Mouse (Mus musculus): ENCODE data around the gene Gm20388. TPM values are rescaled to one million over a fixed set of nuclear protein-coding genes. Genes with fewer than 3 reads are reported as not detected.

The Gm20388 gene
- polyA plus RNA-seq, 1 experiment from 2014 or later = not detected

DNA sequence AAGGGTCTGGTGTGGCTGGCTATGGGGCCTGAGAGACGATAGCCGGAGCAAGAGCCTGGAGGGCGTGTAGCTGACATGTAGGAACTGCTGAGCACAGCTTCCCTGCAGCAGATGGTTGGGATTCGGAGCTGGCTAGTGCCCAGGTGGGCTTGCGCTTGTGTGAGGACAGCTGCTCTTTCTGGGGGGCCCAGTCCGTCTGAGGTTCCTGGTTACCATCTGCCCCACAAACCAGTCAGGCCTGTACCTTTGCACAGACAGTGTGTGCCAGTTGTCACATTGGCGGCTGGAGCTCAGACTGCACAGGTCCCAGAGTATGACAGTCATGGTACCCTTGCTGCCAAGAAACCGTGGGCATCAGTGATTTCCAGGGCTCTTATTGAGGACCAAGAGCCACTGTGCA is 2397.2 kb downstream of the Gm20388 start:
- peaks cover 14% of the 10 kb centered on the region for H3K4me1 ChIP-seq (replicated peaks; ENCODE audit: control insufficient read depth, insufficient read depth, low read length)
- DNase-seq (ENCODE audit: low spot score) (no peak), ATAC-seq (ENCODE audit: low FRiP score) (peak; percentile 37)
- no peaks in the 10 kb centered on the region for H3K27me3 ChIP-seq (ENCODE audit: control insufficient read depth, insufficient read depth, low read length)
- H3K9me3 ChIP-seq (ENCODE audit: control insufficient read depth, low read length) = no peaks in the 10 kb centered on the region
- 0 out of 2 replicates have a peak overlapping the region, but pooled peaks have one; percentile 10 for H3K27ac ChIP-seq
- no peak overlapping the region for H3K4me3 ChIP-seq (replicated peaks; ENCODE audit: low read length)
- H3K4me2 ChIP-seq (replicated peaks) = no peak overlapping the region
- WGBS = 57% methylated on average over 8 of the region's 8 CpGs
- no peaks in the 10 kb centered on the region for H3K36me3 ChIP-seq (replicated peaks; ENCODE audit: control insufficient read depth, insufficient read depth)
- no peak overlapping the region for H3K9ac ChIP-seq

DNA sequence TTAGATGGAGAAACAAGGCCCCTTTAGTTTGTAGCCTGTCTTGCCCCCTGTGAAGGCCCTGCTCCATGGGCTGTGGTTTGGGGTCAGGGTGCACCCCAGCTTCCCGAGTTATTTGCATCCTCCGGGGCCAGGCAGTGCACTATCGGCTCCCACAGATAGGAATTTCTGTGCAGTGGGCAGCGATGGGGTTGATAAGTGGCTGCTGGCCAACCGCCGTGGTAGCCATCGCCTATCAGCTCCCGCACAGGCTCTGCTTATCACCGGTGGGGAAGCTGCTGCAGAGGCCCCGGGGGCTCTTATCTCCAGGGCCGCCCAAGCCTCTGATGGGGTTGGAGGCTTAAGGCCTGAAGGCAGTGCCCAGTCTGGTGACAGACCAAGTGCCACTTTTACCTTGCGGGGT is 2398.6 kb downstream of the Gm20388 start:
- H3K9ac ChIP-seq = no peak overlapping the region
- no peak overlapping the region for H3K4me2 ChIP-seq (replicated peaks)
- no peak for ATAC-seq (ENCODE audit: low FRiP score)
- WGBS = 74% methylated on average over 12 of the region's 12 CpGs
- H3K27ac ChIP-seq = no peak overlapping the region
- no peaks in the 10 kb centered on the region for H3K27me3 ChIP-seq (ENCODE audit: control insufficient read depth, insufficient read depth, low read length)
- DNase-seq (ENCODE audit: low spot score) = no peak
- H3K9me3 ChIP-seq (ENCODE audit: control insufficient read depth, low read length) = no peaks in the 10 kb centered on the region
- no peak overlapping the region for H3K4me3 ChIP-seq (replicated peaks; ENCODE audit: low read length)
- peaks cover 14% of the 10 kb centered on the region for H3K4me1 ChIP-seq (replicated peaks; ENCODE audit: control insufficient read depth, insufficient read depth, low read length)
- no peaks in the 10 kb centered on the region for H3K36me3 ChIP-seq (replicated peaks; ENCODE audit: control insufficient read depth, insufficient read depth)

DNA sequence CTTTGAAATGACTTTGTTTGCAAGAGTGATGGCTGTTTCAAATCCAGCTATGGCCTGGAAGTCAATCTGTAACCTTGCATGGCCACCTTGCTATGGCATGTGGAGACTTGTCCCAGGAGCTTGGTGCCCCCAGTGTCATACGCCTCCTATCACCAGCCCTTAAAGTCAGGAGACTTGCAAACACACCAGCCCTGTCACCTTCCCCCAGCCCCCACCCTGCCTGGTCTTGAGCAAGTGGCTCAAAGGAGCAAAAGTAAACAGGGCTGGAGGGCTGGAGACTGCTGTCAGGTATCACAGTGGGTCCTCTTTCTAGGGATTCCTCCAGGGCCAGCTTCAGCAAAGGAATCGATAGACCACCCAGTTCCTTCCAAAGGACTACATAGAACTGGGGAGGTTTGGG is 2400.5 kb downstream of the Gm20388 start:
- H3K9me3 ChIP-seq (ENCODE audit: control insufficient read depth, low read length) = no peaks in the 10 kb centered on the region
- H3K4me1 ChIP-seq (replicated peaks; ENCODE audit: control insufficient read depth, insufficient read depth, low read length) = peaks cover 14% of the 10 kb centered on the region
- no peaks in the 10 kb centered on the region for H3K36me3 ChIP-seq (replicated peaks; ENCODE audit: control insufficient read depth, insufficient read depth)
- H3K4me2 ChIP-seq (replicated peaks) = no peak overlapping the region
- no peak overlapping the region for H3K4me3 ChIP-seq (replicated peaks; ENCODE audit: low read length)
- WGBS = 91% methylated on average over 2 of the region's 2 CpGs
- ATAC-seq (ENCODE audit: low FRiP score) = no peak
- DNase-seq (ENCODE audit: low spot score) = no peak
- no peak overlapping the region for H3K9ac ChIP-seq
- no peak overlapping the region for H3K27ac ChIP-seq
- no peaks in the 10 kb centered on the region for H3K27me3 ChIP-seq (ENCODE audit: control insufficient read depth, insufficient read depth, low read length)

DNA sequence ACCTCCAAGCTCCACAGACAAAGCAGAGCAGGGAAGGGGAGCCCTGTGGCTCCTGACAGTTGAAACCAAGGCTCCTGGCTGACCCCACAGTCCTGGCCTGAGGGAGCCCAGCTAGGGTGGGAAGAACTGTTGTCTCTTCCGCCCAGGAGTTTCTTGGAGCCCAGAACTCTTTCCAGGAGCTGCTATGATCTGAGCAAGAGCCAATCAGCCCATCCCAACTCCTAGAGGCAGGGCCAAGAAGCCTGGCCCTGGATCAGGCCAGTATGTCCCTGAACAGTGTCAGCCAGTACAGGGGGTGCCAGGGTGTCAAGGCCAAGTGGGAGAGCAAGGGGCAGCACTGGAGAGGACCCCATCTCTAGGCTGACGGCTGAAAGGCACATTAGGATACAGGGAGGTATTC is 2401.9 kb downstream of the Gm20388 start:
- H3K9me3 ChIP-seq (ENCODE audit: control insufficient read depth, low read length) = no peaks in the 10 kb centered on the region
- WGBS = 78% methylated on average over 2 of the region's 2 CpGs
- no peaks in the 10 kb centered on the region for H3K27me3 ChIP-seq (ENCODE audit: control insufficient read depth, insufficient read depth, low read length)

DNA sequence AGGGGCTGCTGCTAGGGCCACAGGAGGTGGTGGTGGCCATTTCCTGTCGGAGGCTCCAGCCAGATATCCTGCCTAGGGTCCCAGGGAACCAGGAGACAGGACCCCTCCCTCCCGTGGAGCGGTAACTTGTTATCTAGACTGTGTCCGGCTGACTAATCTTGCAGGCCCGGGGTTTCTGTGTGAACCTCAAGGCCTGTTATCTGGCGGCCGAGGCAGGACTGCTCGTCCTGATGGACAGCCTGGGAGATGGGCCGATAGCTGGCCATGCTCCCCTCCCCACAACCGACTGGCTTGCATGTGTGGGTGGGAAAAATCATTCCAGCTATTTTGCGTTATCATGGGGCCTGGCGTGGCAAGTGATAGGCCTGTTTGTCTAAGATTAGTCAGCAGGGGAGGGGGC is 2402.7 kb downstream of the Gm20388 start:
- Histone ChIP-seq H3K27ac (no peak overlapping the region), H3K36me3 (replicated peaks; ENCODE audit: control insufficient read depth, insufficient read depth) (no peaks in the 10 kb centered on the region), H3K4me1 (replicated peaks; ENCODE audit: control insufficient read depth, insufficient read depth, low read length) (no peaks in the 10 kb centered on the region), H3K4me3 (replicated peaks; ENCODE audit: low read length) (no peak overlapping the region), H3K27me3 (ENCODE audit: control insufficient read depth, insufficient read depth, low read length) (no peaks in the 10 kb centered on the region), H3K4me2 (replicated peaks) (no peak overlapping the region), H3K9ac (no peak overlapping the region), H3K9me3 (ENCODE audit: control insufficient read depth, low read length) (no peaks in the 10 kb centered on the region)
- ATAC-seq (ENCODE audit: low FRiP score) = no peak
- DNase-seq (ENCODE audit: low spot score) = no peak
- 75% methylated on average over 12 of the region's 12 CpGs for WGBS

More for the DNA sequence above, 2401.9 kb downstream of the Gm20388 start:
- Histone ChIP-seq H3K9ac (no peak overlapping the region), H3K27ac (no peak overlapping the region), H3K4me1 (replicated peaks; ENCODE audit: control insufficient read depth, insufficient read depth, low read length) (peaks cover 2% of the 10 kb centered on the region; the same call in 1 of the 2 replicates), H3K4me3 (replicated peaks; ENCODE audit: low read length) (no peak overlapping the region), H3K4me2 (replicated peaks) (no peak overlapping the region), H3K36me3 (replicated peaks; ENCODE audit: control insufficient read depth, insufficient read depth) (no peaks in the 10 kb centered on the region)
- ATAC-seq (ENCODE audit: low FRiP score) (no peak), DNase-seq (ENCODE audit: low spot score) (no peak)

DNA sequence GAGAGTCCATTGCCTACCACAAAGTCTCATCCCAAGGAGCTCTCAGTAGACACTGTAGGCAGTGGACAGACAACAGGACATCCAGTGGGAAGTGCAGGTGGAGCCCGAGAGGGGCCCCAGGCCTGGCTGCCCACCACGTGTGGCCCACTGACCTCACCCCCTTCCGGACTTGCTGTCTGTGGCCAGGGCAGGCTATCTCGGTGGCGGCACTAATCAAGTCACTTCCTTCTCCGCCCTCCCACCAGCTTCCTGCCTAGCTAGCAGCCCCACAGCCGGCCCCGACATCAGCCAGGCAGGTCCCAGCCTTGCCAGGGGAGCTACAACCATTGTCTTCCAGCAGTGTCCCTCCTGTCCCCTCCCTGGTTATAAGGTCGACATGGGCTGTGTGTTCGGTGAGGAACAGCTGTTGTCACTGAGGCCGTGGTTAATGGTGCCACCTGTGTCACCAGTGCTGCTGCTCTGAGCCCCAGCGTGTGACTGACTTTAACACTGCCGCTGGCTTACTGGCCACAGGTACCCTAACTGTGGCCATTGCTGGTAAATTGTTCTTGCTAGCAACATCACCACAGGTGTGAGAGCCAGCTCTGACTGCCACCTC is 2404.4 kb downstream of the Gm20388 start:
- DNase-seq (ENCODE audit: low spot score) (no peak), ATAC-seq (ENCODE audit: low FRiP score) (no peak)
- no peak overlapping the region for H3K9ac ChIP-seq
- no peaks in the 10 kb centered on the region for H3K36me3 ChIP-seq (replicated peaks; ENCODE audit: control insufficient read depth, insufficient read depth)
- H3K27me3 ChIP-seq (ENCODE audit: control insufficient read depth, insufficient read depth, low read length) = no peaks in the 10 kb centered on the region
- no peak overlapping the region for H3K4me3 ChIP-seq (replicated peaks; ENCODE audit: low read length)
- no peak overlapping the region for H3K27ac ChIP-seq
- no peaks in the 10 kb centered on the region for H3K9me3 ChIP-seq (ENCODE audit: control insufficient read depth, low read length)
- WGBS = 58% methylated on average over 13 of the region's 13 CpGs
- no peak overlapping the region for H3K4me2 ChIP-seq (replicated peaks)
- H3K4me1 ChIP-seq (replicated peaks; ENCODE audit: control insufficient read depth, insufficient read depth, low read length) = no peaks in the 10 kb centered on the region

DNA sequence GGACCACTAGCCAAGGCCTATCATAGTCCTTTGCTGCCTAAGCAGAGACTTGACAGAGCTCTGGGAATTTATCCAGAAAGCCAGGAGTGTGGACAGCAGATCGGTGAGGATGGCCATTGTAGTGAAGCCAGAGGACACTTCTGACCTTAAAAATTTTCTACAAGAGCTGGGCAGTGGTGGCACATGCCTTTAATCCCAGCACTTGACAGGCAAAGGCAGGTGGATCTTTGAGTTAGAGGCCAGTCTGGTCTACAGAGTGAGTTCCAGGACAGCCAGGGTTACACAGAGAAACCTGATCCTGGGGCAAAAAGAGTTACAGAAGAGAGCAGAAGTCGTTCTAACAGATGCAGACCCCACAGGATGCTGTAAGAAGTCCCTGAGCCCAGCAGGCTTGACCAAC is 2405.8 kb downstream of the Gm20388 start:
- 64% methylated on average over 2 of the region's 2 CpGs for WGBS
- no peak overlapping the region for H3K27ac ChIP-seq
- no peaks in the 10 kb centered on the region for H3K27me3 ChIP-seq (ENCODE audit: control insufficient read depth, insufficient read depth, low read length)
- no peak overlapping the region for H3K4me3 ChIP-seq (replicated peaks; ENCODE audit: low read length)
- peaks cover 10% of the 10 kb centered on the region for H3K4me1 ChIP-seq (replicated peaks; ENCODE audit: control insufficient read depth, insufficient read depth, low read length)
- no peaks in the 10 kb centered on the region for H3K36me3 ChIP-seq (replicated peaks; ENCODE audit: control insufficient read depth, insufficient read depth)
- no peak for DNase-seq (ENCODE audit: low spot score)
- H3K9me3 ChIP-seq (ENCODE audit: control insufficient read depth, low read length) = no peaks in the 10 kb centered on the region
- no peak overlapping the region for H3K9ac ChIP-seq
- no peak overlapping the region for H3K4me2 ChIP-seq (replicated peaks)
- no peak for ATAC-seq (ENCODE audit: low FRiP score)

DNA sequence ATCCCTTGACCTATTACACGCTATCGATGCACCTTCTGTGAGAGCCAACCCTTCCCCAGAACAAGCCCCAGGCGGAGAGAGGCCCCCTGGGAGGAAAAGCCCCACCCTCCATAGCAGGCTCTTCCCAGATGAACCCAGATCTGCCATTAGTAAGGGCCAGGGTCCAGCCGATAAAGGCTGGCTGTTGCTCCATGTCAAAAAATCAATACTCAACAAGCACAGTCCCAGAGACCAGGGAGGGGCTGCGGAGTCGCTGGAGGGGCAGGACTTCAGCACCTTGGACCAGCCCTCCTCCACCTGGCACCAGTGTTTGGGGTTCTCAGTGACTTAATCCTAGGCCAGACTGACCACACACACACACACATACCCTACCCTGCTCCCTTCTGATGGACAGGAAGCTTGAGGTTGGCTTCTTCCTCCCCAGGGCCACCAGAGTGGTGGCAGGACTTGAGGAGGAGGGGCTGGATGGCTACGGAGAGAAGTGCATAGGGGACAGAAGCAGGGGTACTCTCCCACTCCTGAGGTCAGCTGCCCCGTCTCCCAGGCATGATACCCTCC is 2407.4 kb downstream of the Gm20388 start:
- ATAC-seq (ENCODE audit: low FRiP score) (no peak), DNase-seq (ENCODE audit: low spot score) (no peak)
- H3K27ac ChIP-seq = no peak overlapping the region
- peaks cover 10% of the 10 kb centered on the region for H3K4me1 ChIP-seq (replicated peaks; ENCODE audit: control insufficient read depth, insufficient read depth, low read length)
- no peaks in the 10 kb centered on the region for H3K9me3 ChIP-seq (ENCODE audit: control insufficient read depth, low read length)
- no peaks in the 10 kb centered on the region for H3K27me3 ChIP-seq (ENCODE audit: control insufficient read depth, insufficient read depth, low read length)
- no peak overlapping the region for H3K4me3 ChIP-seq (replicated peaks; ENCODE audit: low read length)
- H3K36me3 ChIP-seq (replicated peaks; ENCODE audit: control insufficient read depth, insufficient read depth) = no peaks in the 10 kb centered on the region
- 58% methylated on average over 8 of the region's 8 CpGs for WGBS
- H3K4me2 ChIP-seq (replicated peaks) = no peak overlapping the region
- no peak overlapping the region for H3K9ac ChIP-seq

DNA sequence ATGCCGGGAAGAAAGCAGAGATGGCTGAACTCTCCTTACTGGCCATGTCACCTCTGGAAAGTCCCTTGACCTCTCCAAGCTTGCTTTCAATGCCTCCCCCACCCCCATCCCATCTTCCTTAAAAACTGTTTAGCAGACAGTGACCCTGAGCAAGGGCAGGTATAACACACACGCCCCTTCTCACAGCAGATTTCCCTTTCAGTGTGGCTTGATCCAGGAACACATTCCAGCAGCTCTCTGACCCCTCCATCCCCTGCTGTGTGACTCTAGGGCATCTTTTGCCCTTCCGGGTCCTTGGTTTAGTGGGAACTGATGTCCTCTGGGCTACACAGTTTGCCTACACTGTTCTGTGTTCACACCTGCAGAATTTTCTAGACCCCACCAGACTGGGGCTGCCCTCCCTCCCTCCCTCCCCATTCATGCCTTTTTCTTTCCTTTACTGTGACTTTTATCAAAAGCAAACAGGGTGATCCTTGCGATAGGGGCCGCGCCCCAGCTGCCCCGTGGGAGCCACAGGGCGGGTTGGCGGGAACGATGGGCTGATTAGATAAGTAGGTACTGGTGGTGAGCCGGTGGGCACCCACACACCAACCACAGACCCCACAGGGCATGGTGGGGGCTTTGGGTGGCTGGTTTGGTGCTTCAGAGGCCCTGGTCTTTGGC is 2408.5 kb downstream of the Gm20388 start:
- Histone ChIP-seq H3K27ac (no peak overlapping the region), H3K4me1 (replicated peaks; ENCODE audit: control insufficient read depth, insufficient read depth, low read length) (peaks cover 14% of the 10 kb centered on the region), H3K4me3 (replicated peaks; ENCODE audit: low read length) (no peak overlapping the region), H3K9me3 (ENCODE audit: control insufficient read depth, low read length) (no peaks in the 10 kb centered on the region), H3K4me2 (replicated peaks) (no peak overlapping the region), H3K36me3 (replicated peaks; ENCODE audit: control insufficient read depth, insufficient read depth) (no peaks in the 10 kb centered on the region), H3K9ac (no peak overlapping the region), H3K27me3 (ENCODE audit: control insufficient read depth, insufficient read depth, low read length) (no peaks in the 10 kb centered on the region)
- ATAC-seq (ENCODE audit: low FRiP score) (no peak), DNase-seq (ENCODE audit: low spot score) (no peak)
- WGBS = 80% methylated on average over 11 of the region's 11 CpGs
